Mouse (Mus musculus) testis, adult 10 weeks (tissue): ENCODE measurements around the gene Chek2. TPM values are rescaled to one million over a fixed set of nuclear protein-coding genes. Genes with fewer than 3 reads are reported as not detected.

ENCODE experiments used
- polyA plus RNA-seq: library from polyadenylated mRNA; stranded (reverse); fragments of 350-450 nt; fragmentation: Illumina TruSeq; extraction: RNeasy Lipid Tissue Mini Kit (QIAGEN cat#74804); gene quantifications from one replicate; pipeline ENCODE4 v1.2.3, GENCODE M21; 2014; ENCODE audit warnings: low read depth, low replicate concordance

Chek2 gene
- 3.4 TPM for polyA plus RNA-seq

GRCm38 (mm10) chr5:110839678-110840365 lies at the start of gene Chek2, which contains the start of gene Hscb:
TSS of gene Chek2 (plus strand) at chr5:110839979.
TSS of gene Hscb (minus strand) at chr5:110839777.

GRCm38 (mm10) chr5:110809667-110810325 lies 30.0 kb upstream of the Chek2 start, which contains the start of gene Ulk1:
TSS of gene Ulk1 (minus strand) at chr5:110810097.

GRCm38 (mm10) chr5:110879584-110880374 lies 40.0 kb downstream of the Chek2 start, which contains the start of gene Ttc28:
TSS of gene Ttc28 (plus strand) at chr5:110879803.

Other genes with a start within 250 kb of the Chek2 start
- 5.3 TPM for gene Noc4l, start 186.6 kb upstream of the Chek2 start, polyA plus RNA-seq
- 4.6 TPM for gene Ddx51, start 186.5 kb upstream of the Chek2 start, polyA plus RNA-seq
- 63.1 TPM for gene Ep400, start 69.3 kb upstream of the Chek2 start, polyA plus RNA-seq
- gene Pus1, start 59.3 kb upstream of the Chek2 start, polyA plus RNA-seq = not detected
- gene Ulk1, start 29.9 kb upstream of the Chek2 start, polyA plus RNA-seq = 3.1 TPM
- gene Hscb, start 202 bp upstream of the Chek2 start, polyA plus RNA-seq = 30.7 TPM
- gene Ttc28, start 39.8 kb downstream of the Chek2 start, polyA plus RNA-seq = 2.5 TPM